Mouse (Mus musculus): Measurements from ENCODE around the gene Chad. TPM values are rescaled to one million over a fixed set of nuclear protein-coding genes. Genes with fewer than 3 reads are reported as not detected.
A peak's percentile ranks its signal among the peaks of the same experiment; 100 is the strongest.

Gene Chad
- total RNA-seq, 2 experiments from 2014 or later = 0.78 to 1.4 TPM

- DNase-seq (ENCODE audit: low spot score in 2 of 2) = no peak
Measured at GRCm38 (mm10) chr11:94563821-94564220, 1.0 kb upstream of the Chad start.

GRCm38 (mm10) chr11:94565151-94565479 is 268 bp downstream of the Chad start:
- DNase-seq (ENCODE audit: low spot score in 2 of 2) = no peak

- DNase-seq (ENCODE audit: low spot score in 2 of 2) = no peak
Measured at GRCm38 (mm10) chr11:94566534-94566933, 1.7 kb downstream of the Chad start.

GRCm38 (mm10) chr11:94567326-94567725 is 2.5 kb downstream of the Chad start:
- no peak for DNase-seq (ENCODE audit: low spot score in 2 of 2)

- DNase-seq (ENCODE audit: low spot score in 2 of 2) = no peak
Measured at GRCm38 (mm10) chr11:94570612-94571011, 5.8 kb downstream of the Chad start.

GRCm38 (mm10) chr11:94571850-94572249 is 7.0 kb downstream of the Chad start:
- DNase-seq (ENCODE audit: low spot score in 2 of 2) = no peak

GRCm38 (mm10) chr11:94574560-94574959 is 9.7 kb downstream of the Chad start:
- no peak for DNase-seq (ENCODE audit: low spot score in 2 of 2)

GRCm38 (mm10) chr11:94575036-94575435 is 10.2 kb downstream of the Chad start:
- DNase-seq (ENCODE audit: low spot score in 2 of 2) = no peak

- DNase-seq (ENCODE audit: low spot score in 2 of 2) = no peak
Measured at GRCm38 (mm10) chr11:94576361-94576760, 11.5 kb downstream of the Chad start.

GRCm38 (mm10) chr11:94580111-94580740 is 15.4 kb downstream of the Chad start:
- no peak for DNase-seq (ENCODE audit: low spot score in 2 of 2)

GRCm38 (mm10) chr11:94585091-94585490 is 20.2 kb downstream of the Chad start:
- no peak for DNase-seq (ENCODE audit: low spot score in 2 of 2)

- no peak for DNase-seq (ENCODE audit: low spot score in 2 of 2)
Measured at GRCm38 (mm10) chr11:94587511-94587910, 22.7 kb downstream of the Chad start.

GRCm38 (mm10) chr11:94596311-94596852 is 31.5 kb downstream of the Chad start:
- DNase-seq (ENCODE audit: low spot score in 2 of 2) = no peak

GRCm38 (mm10) chr11:94597319-94597718 is 32.5 kb downstream of the Chad start:
- DNase-seq (ENCODE audit: low spot score in 2 of 2) = peak in 1 of 2 experiments; percentile 32

- DNase-seq (ENCODE audit: low spot score in 2 of 2) = no peak
Measured at GRCm38 (mm10) chr11:94598437-94599120, 33.7 kb downstream of the Chad start.

- DNase-seq (ENCODE audit: low spot score in 2 of 2) = no peak
Measured at GRCm38 (mm10) chr11:94600447-94600846, 35.6 kb downstream of the Chad start.

GRCm38 (mm10) chr11:94601321-94602281 is 36.8 kb downstream of the Chad start, which contains the start of gene Acsf2:
Acsf2 (minus strand) TSS chr11:94601871.
- peak; percentile 51 to 64 for DNase-seq (ENCODE audit: low spot score in 2 of 2)

GRCm38 (mm10) chr11:94602356-94602955 is 37.6 kb downstream of the Chad start:
- no peak for DNase-seq (ENCODE audit: low spot score in 2 of 2)

GRCm38 (mm10) chr11:94610744-94611740 is 46.2 kb downstream of the Chad start:
- no peak for DNase-seq (ENCODE audit: low spot score in 2 of 2)

GRCm38 (mm10) chr11:94614603-94615002 is 49.8 kb downstream of the Chad start:
- no peak for DNase-seq (ENCODE audit: low spot score in 2 of 2)

All from layer of hippocampus, postnatal 10 days (tissue).